Mouse (Mus musculus) retina, embryonic 14.5 days (tissue): ENCODE measurements around the gene H2al1m.
"Not testable (repeated sequence)": the region's sequence is repeated elsewhere in the genome, so short reads cannot be mapped to it uniquely, and the experiment has no call there.

ENCODE experiments used
- DNase-seq: peaks from one replicate; pipeline ENCODE4 v3.0.0-alpha.2; 2015; ENCODE audit warnings: low spot score

H2al1m gene

DNA sequence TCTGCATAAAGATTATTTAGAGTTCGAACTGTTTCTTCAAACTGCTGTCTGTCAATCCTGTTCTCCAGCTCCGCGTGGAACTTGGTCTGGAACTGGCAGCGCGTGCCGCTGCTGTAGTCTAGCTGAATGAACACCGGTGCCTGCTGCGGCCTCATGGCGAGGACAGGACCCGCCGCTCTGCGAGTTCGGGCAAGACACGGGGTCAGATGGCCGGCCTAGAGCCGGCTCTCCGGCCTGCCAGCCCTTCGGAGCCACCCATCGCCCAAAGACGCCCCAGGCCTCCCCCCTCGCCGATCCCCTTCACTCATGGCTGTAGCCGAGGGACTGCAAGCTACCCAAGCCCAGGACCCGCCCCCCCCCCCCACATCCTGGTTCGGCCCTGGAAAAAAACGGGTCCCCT lies 44.4 kb downstream of the H2al1m start:
- not testable (repeated sequence) for DNase-seq

DNA sequence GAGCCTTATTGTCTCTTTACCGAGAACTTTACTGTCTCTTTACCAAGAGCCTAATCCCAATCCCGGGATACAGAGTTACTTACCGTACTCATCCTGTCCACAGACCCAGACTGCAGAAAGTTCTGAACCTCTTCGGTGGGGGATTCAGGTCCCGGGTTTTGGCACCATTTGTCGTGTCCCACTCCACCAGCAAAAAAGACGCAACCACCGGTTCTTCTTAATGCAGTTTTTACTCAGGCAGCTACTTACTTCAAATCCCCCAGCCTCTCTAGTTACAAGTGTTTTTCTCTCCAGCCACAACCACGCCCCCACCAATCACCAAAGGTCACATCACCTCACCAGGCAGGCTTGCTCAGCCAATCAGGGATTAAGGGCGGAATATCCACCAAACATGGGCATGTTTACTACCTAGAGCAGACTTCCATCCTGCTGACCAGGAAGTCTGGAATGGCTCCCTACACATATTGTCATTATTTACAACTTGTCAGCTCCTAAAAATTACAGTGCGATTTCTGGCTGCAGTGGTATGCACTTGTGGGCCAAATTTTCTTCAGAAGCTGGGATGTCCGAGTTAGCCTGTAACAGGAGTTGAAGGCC lies 48.9 kb downstream of the H2al1m start:
- DNase-seq: not testable (repeated sequence)

DNA sequence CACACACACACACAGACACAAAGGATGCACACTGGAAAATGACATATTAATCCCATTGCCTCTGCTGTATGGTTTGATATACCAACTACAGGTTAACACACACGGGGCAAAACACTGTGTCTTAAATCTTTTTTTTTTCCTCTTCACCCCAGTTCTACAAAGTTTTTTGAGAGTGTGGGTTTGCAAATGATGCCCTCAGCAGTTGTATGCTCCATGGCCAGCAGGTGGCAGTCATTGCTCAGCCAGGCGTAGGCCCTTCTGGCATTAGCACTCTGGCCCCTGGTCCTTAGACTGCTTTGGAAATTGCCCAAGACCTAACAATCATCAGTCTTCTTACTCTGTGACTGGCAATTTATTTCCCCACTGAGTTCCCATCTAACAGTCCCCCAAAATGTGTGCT lies 49.5 kb downstream of the H2al1m start:
- not testable (repeated sequence) for DNase-seq
